Mouse (Mus musculus) embryonic facial prominence, embryonic 10.5 days (tissue): ENCODE measurements around the gene Mrpl3. TPM values are rescaled to one million over a fixed set of nuclear protein-coding genes. Genes with fewer than 3 reads are reported as not detected.

Experiments used
- DNase-seq: peaks from one replicate; pipeline ENCODE4 v3.0.0-alpha.2; 2017; ENCODE audit warnings: low spot score
- H3K27ac ChIP-seq: fragments of 300-500 bp; sonication (generic); replicated peaks from 2 replicates; pipeline ENCODE4 v1.5.1; 2016; ENCODE audit warnings: mild to moderate bottlenecking
- H3K27me3 ChIP-seq: fragments of 300-500 bp; sonication (generic); replicated peaks from 2 replicates; pipeline ENCODE4 v1.6.1; 2016; ENCODE audit warnings: low read depth, mild to moderate bottlenecking; ENCODE audit not compliant: poor library complexity, severe bottlenecking
- H3K36me3 ChIP-seq: fragments of 300-500 bp; sonication (generic); replicated peaks from 2 replicates; pipeline ENCODE4 v1.6.1; 2016; ENCODE audit warnings: mild to moderate bottlenecking, moderate library complexity
- H3K4me1 ChIP-seq: fragments of 300-500 bp; sonication (generic); 2 replicates; pipeline ENCODE4 v1.6.1; 2016
- H3K4me3 ChIP-seq: fragments of 300-500 bp; sonication (generic); 2 replicates; pipeline ENCODE4 v1.5.1; 2016; ENCODE audit warnings: mild to moderate bottlenecking, moderate library complexity
- H3K9me3 ChIP-seq: fragments of 300-500 bp; sonication (generic); 2 replicates; pipeline ENCODE4 v1.6.1; 2016; ENCODE audit warnings: mild to moderate bottlenecking
- WGBS: fragments of 180-500 bp; shearing (Covaris S2); methylation state at CpG from one replicate; pipeline ENCODE4 v1.1.7; 2016; 5-methylcytosine and 5-hydroxymethylcytosine counted together
- polyA plus RNA-seq: library from polyadenylated mRNA; unstranded; fragments of >200 nt; fragmentation: Nextera tagmentation; extraction: Ambion mirVana; gene quantifications from 2 replicates; pipeline ENCODE4 v1.2.1, GENCODE M21; 2016

The Mrpl3 gene
- 102 and 108 TPM in 2 replicates for polyA plus RNA-seq

DNA sequence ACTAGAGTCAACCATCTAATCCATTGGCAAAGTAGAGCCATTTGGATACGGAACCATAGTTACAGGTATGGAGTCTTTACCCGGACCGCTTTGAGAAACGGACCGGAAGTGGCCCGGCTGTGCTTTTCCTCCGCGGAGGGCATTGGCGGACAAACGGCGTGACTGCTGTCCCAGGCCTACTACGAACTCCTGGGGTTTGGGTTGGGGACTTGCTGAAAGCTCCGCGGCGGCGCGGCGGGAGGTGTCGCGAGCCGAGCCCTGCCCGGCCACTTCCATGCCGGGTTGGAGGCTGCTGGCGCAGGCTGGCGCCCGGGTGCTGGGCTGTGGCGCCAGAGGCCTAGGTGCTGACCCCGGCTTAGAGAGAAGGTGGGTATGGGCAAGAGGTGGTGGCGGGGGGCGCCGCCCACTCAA lies at the start of gene Mrpl3:
Gene Mrpl3, plus strand, starts transcription at position 93 of the 411 bp plus-strand sequence.
- Histone ChIP-seq H3K27me3 (no peaks in the 10 kb centered on the region), H3K36me3 (peaks cover 34% of the 10 kb centered on the region), H3K4me3 (peak within 1 kb of the TSS; percentile 97), H3K9me3 (no peaks in the 10 kb centered on the region), H3K27ac (peak within 1 kb of the TSS; percentile 94), H3K4me1 (peaks cover 8% of the 10 kb centered on the region)
- peak; percentile 87 for DNase-seq
- WGBS: under 1% methylated on average over 31 of the region's 31 CpGs

DNA sequence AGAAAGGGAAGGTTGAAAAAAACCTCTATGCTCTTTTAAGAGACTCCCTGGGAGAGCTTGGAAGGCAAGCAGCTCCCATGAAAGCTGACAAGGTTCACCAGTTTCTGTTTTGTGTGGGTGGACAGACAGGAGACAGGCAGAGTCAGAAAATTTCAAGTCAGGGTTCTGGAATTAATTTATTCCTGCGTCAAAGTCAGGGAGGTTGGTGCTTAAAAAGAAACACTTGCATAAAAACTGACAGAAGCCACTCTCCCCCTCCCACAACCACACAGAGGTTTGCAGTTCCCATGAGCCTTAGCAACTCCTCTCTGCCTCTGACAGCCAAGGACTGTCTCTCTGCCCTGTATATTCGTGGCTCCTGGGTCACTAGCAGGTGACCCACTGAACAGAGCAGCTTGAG lies 42.3 kb upstream of the Mrpl3 start:
- DNase-seq: no peak
- Histone ChIP-seq H3K27ac (no peak overlapping the region), H3K4me1 (no peaks in the 10 kb centered on the region), H3K4me3 (no peak overlapping the region), H3K9me3 (no peaks in the 10 kb centered on the region), H3K27me3 (no peaks in the 10 kb centered on the region), H3K36me3 (no peaks in the 10 kb centered on the region)
- 22% methylated on average over 2 of the region's 2 CpGs for WGBS

DNA sequence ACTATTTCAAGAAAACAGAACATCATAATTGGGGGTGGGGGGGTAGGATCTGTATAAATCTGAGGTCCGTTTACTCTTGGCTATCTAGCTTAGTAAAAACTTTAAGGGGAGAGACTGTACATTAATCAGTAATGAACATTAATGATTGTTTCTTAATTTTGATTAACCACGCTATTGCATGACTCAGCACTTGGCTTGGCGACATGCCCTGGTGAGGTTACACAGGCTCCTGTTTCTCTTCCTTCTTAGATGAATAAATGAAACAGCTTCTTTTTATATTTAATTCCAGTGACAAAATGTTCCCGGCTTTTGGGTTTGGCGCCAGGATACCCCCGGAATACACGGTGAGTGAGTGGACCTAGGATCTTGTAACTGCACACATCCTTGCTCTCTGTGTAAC lies 34.9 kb upstream of the Mrpl3 start:
- Histone ChIP-seq H3K4me3 (no peak overlapping the region), H3K36me3 (no peaks in the 10 kb centered on the region), H3K27me3 (no peaks in the 10 kb centered on the region), H3K27ac (no peak overlapping the region), H3K4me1 (no peaks in the 10 kb centered on the region), H3K9me3 (no peaks in the 10 kb centered on the region)
- no peak for DNase-seq
- WGBS: 89% methylated on average over 7 of the region's 7 CpGs

DNA sequence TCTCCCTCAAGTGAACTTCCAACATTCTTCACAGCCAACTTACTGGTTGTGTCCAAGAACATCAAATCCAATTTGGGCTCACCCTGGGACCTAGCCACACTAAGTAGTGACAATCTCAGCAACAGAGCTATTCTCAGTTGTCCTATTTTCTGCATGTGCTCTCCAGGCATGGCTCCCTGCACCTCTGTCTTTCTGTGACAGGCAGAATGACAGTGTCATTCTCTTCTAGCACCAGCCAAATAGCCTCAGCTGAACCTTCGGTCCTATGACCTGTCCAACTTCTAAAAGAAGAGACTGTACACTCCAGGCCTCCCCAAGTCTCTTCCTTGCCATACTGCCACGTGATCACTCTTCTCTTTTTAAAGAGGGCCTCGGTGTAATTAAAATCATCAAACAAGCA lies 24.7 kb upstream of the Mrpl3 start:
- 78% methylated on average over 3 of the region's 3 CpGs for WGBS
- no peak overlapping the region for H3K4me3 ChIP-seq

DNA sequence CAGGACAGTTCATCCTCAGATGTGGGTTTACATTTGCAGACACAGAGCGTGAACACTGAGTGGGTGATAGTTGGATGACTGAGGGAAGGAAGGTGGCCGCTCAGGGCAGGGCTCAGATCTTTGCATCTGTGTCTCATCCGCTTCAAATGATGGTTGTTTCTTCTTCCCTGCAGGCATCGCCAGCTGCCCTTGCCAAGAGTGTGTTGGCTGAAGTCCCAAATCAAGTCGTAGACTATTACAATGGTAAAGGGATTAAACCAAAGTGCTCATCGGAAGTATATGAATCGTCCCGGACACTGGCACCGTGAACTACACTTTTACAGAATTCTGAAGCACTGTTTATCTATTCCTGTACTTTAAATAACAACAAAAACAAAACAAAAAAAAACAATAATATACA lies 20.5 kb upstream of the Mrpl3 start:
- Histone ChIP-seq H3K4me1 (no peaks in the 10 kb centered on the region), H3K4me3 (no peak overlapping the region), H3K9me3 (no peaks in the 10 kb centered on the region), H3K27me3 (no peaks in the 10 kb centered on the region), H3K36me3 (no peaks in the 10 kb centered on the region), H3K27ac (no peak overlapping the region)
- no peak for DNase-seq
- 91% methylated on average over 9 of the region's 9 CpGs for WGBS

More for the DNA sequence above, 24.7 kb upstream of the Mrpl3 start:
- Histone ChIP-seq H3K4me1 (no peaks in the 10 kb centered on the region), H3K36me3 (no peaks in the 10 kb centered on the region), H3K27me3 (no peaks in the 10 kb centered on the region), H3K9me3 (no peaks in the 10 kb centered on the region), H3K27ac (no peak overlapping the region)
- DNase-seq: no peak

DNA sequence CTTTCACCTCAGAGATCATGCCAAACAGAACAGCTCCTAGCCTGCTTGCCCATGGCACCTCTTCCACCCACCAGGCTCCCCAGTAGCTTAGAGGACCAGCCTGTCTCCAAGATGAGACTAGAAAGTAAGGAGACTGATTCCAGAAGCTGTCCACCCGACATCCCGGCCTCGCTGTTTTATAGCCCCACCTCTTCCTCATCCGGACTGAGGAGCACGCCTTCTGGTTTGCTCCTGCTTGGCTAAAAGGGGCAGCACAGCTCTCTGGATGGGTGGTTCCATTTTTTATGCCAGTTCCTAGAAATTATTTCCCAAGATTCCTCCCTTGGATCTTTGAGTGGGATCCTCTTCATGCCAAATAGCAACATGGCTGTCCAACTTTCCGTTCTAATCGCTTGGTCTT lies 19.4 kb upstream of the Mrpl3 start:
- Histone ChIP-seq H3K9me3 (no peaks in the 10 kb centered on the region), H3K27ac (no peak overlapping the region), H3K36me3 (no peaks in the 10 kb centered on the region), H3K27me3 (no peaks in the 10 kb centered on the region), H3K4me3 (no peak overlapping the region), H3K4me1 (no peaks in the 10 kb centered on the region)
- 92% methylated on average over 7 of the region's 7 CpGs for WGBS
- no peak for DNase-seq

DNA sequence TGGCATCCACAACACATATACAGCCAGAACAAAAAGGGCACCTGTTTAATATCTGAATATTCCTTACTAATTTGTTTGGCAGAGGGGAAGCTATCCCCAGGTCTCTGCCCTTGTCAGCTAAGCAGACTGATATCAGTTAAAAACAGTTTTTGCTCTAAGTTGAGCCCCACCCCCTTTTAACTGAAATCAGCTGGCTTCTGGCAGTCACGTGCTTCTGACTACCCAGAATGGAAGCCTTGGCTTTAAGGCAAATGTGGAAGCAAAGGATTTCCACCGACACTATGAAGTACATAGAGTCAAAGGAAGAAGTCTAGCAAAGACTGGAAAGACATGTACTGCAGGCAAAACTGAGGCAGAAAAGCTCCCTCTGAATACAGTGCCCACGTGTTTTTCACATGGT lies 15.2 kb upstream of the Mrpl3 start:
- WGBS: 78% methylated on average over 3 of the region's 3 CpGs
- Histone ChIP-seq H3K27ac (no peak overlapping the region), H3K36me3 (no peaks in the 10 kb centered on the region), H3K27me3 (no peaks in the 10 kb centered on the region), H3K4me1 (no peaks in the 10 kb centered on the region), H3K9me3 (no peaks in the 10 kb centered on the region), H3K4me3 (no peak overlapping the region)
- no peak for DNase-seq

DNA sequence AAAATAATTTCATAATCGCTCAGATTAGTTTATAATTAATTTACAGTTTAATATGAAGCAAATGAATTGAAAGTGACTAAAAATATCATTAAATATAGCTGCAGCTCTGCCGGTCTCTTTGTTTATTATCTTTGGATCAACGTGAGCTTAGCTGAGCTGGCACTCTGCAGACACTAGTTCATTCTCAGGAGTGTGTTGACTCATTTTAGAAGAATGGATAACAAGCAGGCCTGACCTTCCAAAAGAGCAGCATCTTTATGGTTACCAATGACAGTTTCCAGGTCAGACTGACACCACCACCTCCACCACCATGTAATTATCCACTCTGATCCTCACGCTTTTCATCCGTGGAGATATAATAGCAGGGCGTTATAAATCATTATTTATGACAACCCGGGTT lies 7.0 kb upstream of the Mrpl3 start:
- 80% methylated on average over 7 of the region's 7 CpGs for WGBS

DNA sequence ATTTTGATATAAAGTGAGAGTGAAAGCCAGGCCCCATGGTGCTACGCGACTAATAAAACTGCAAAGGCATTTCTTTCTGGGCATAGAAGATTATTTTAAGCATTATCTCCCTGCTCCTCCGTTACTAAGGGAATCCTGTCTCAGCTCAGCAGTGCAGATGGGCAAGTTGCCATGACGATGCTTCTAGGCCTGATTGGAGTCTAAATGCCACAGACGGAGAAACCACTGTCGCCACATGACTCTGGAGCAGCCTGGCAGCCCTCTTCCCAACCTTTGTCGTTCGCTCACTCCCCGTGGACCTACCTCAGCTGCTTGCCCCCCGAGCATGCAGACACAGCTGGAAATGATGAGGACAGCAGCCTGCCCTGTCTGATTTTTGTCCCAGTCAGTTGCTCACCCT lies 4.7 kb upstream of the Mrpl3 start:
- Histone ChIP-seq H3K4me1 (no peaks in the 10 kb centered on the region), H3K27me3 (no peaks in the 10 kb centered on the region), H3K27ac (no peak overlapping the region), H3K4me3 (no peak overlapping the region), H3K36me3 (no peaks in the 10 kb centered on the region), H3K9me3 (no peaks in the 10 kb centered on the region)
- WGBS: 71% methylated on average over 10 of the region's 10 CpGs
- DNase-seq: no peak

More for the DNA sequence above, 7.0 kb upstream of the Mrpl3 start:
- H3K4me3 ChIP-seq: no peak overlapping the region
- H3K36me3 ChIP-seq: no peaks in the 10 kb centered on the region
- H3K27ac ChIP-seq: no peak overlapping the region
- no peaks in the 10 kb centered on the region for H3K9me3 ChIP-seq
- H3K27me3 ChIP-seq: no peaks in the 10 kb centered on the region
- DNase-seq: no peak
- no peaks in the 10 kb centered on the region for H3K4me1 ChIP-seq

DNA sequence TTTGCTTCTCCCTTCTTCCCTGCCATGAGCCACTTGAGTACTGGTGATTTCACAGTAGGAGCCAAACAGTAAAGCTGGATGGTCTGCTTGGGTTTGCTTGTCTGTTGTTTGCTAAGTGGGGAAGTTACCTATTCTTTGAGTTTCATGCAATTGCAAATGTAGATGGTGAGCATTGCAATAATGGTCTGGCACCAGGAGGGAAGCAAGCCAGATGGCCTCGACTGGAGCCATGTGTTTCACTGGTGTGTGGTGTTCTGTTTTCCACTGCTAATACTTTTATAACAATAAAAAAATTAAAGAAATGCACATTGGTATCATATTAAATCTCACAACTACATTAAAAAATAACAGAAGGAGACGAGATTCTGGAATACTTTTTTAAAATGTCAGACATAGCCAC lies 3.4 kb upstream of the Mrpl3 start:
- 0 out of 2 replicates have a peak, but pooled peaks cover under 1% of the 10 kb centered on the region for H3K36me3 ChIP-seq
- DNase-seq: no peak
- H3K4me3 ChIP-seq: no peak overlapping the region
- H3K27me3 ChIP-seq: no peaks in the 10 kb centered on the region
- no peaks in the 10 kb centered on the region for H3K9me3 ChIP-seq
- H3K27ac ChIP-seq: no peak overlapping the region
- peaks cover 8% of the 10 kb centered on the region for H3K4me1 ChIP-seq
- 51% methylated on average over 2 of the region's 2 CpGs for WGBS

DNA sequence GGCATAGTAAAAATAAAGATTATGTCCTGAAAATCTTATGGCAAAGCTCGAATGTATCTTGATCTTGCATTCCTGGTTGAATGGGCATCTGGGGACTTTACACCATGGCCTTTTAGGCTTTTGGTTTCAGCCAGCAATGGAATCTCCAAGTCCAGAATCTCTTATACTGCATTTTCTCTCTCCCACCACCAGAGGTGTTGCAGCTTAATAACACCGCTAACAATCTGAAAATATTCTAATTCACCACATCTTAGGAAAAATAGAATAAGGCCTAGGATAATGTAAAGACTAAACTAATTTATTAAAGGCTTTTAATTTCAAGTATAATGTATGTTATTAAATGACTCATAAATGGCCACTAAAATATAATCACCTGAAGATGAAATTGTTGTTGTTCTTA lies 2.8 kb upstream of the Mrpl3 start:
- WGBS: 60% methylated on average over 2 of the region's 2 CpGs
- no peak overlapping the region for H3K4me3 ChIP-seq
- H3K4me1 ChIP-seq: peaks cover 8% of the 10 kb centered on the region
- 0 out of 2 replicates have a peak, but pooled peaks cover 5% of the 10 kb centered on the region for H3K36me3 ChIP-seq
- no peak for DNase-seq
- no peak overlapping the region for H3K27ac ChIP-seq
- H3K27me3 ChIP-seq: no peaks in the 10 kb centered on the region
- H3K9me3 ChIP-seq: no peaks in the 10 kb centered on the region

DNA sequence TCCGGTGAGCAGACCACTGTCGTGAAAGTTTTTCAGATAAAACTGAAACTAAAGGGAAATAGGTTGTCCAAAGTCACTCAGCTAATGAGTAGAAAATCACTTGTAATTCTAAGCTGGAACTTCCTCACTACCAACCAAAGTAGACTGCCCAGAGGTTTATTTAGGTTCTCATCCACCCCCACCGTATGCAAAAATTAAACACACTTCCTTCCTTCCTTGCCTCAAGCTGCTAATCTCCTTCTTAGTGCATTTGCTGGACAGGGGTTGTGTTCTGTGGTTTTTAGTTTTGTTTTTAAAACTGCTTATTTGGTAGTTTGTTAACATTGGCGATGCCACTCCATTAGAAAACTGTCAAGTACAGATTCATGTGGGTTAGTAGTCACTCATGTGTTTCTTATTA lies 773 bp downstream of the Mrpl3 start:
- no peaks in the 10 kb centered on the region for H3K27me3 ChIP-seq
- no peaks in the 10 kb centered on the region for H3K9me3 ChIP-seq
- 50% methylated on average over 4 of the region's 4 CpGs for WGBS
- peaks cover 8% of the 10 kb centered on the region for H3K4me1 ChIP-seq
- H3K27ac ChIP-seq: no peak overlapping the region
- H3K36me3 ChIP-seq: peaks cover 40% of the 10 kb centered on the region
- DNase-seq: no peak
- peak overlapping the region; percentile 97 for H3K4me3 ChIP-seq

DNA sequence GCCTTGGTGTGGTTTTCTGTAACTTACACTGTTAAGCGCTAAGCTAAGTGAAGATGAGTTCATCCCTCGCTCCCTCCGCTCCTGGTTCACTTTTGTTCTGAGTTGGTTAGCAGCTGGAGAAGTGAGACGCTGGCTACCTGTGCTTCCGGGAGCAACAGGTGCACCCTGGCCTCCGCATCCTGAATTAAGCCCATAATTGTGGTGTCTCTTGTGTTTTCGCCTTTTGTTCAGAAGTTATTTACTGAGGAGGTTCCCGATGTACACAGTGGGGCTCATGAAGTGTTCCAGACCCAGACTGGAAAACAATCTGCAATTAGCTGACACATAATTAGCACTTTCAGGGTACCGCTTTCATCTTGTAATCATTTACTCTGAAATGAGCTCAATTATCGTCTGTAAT lies 16.1 kb downstream of the Mrpl3 start:
- no peak overlapping the region for H3K4me3 ChIP-seq
- no peak overlapping the region for H3K27ac ChIP-seq
- no peaks in the 10 kb centered on the region for H3K4me1 ChIP-seq
- H3K9me3 ChIP-seq: no peaks in the 10 kb centered on the region
- DNase-seq: no peak
- H3K36me3 ChIP-seq: peaks cover 85% of the 10 kb centered on the region
- 90% methylated on average over 10 of the region's 10 CpGs for WGBS
- H3K27me3 ChIP-seq: no peaks in the 10 kb centered on the region
